Mouse (Mus musculus) left cerebral cortex, postnatal 25 days (tissue): ENCODE measurements around the gene Acin1. TPM values are rescaled to one million over a fixed set of nuclear protein-coding genes. Genes with fewer than 3 reads are reported as not detected.

Source experiments
- DNase-seq, 2 experiments: peaks; one replicate each; pipeline ENCODE4 v3.0.0; 2022; ENCODE audit warnings: low spot score in 2 of 2, mixed read lengths in 1 of 2
- intact Hi-C: fragments of 180-260 bp; cut with DNase I; formaldehyde crosslinking; loops from one replicate; pipeline ENCODE4 v1.15.1; 2025
- total RNA-seq, 2 experiments: library from RNA; stranded (reverse); gene quantifications; 2 replicates each; pipeline ENCODE4 v1.2.3; 2021

Acin1 gene
- total RNA-seq, 2 experiments from 2014 or later = 180 to 192 TPM

- intact Hi-C loops = no loop called here
- DNase-seq = no peak
Measured at GRCm38 (mm10) chr14:54703207-54703606, 16.5 kb upstream of the Acin1 start.

GRCm38 (mm10) chr14:54701298-54701697 is 14.6 kb upstream of the Acin1 start:
- intact Hi-C loops = loop anchor here (1.0 to 2.0 kb wide), 2 partner anchors 38 to 50 kb away; no protein-coding TSS in a partner anchor
- DNase-seq = peak; percentile 45 to 58

- no peak for DNase-seq
- intact Hi-C loops = no loop called here
Measured at GRCm38 (mm10) chr14:54699586-54699985, 12.9 kb upstream of the Acin1 start.

- no peak for DNase-seq
- intact Hi-C loops = no loop called here
Measured at GRCm38 (mm10) chr14:54698733-54699132, 12.0 kb upstream of the Acin1 start, which contains the start of gene Gm29776. Gene Gm29776 (minus strand): TSS chr14:54698833.

- intact Hi-C loops = no loop called here
Measured at GRCm38 (mm10) chr14:54696752-54697151, 10.0 kb upstream of the Acin1 start.

GRCm38 (mm10) chr14:54695042-54695441 is 8.3 kb upstream of the Acin1 start:
- no peak for DNase-seq
- intact Hi-C loops = no loop called here

More at GRCm38 (mm10) chr14:54696752-54697151, 10.0 kb upstream of the Acin1 start:
- no peak for DNase-seq

- intact Hi-C loops = no loop called here
- no peak for DNase-seq
Measured at GRCm38 (mm10) chr14:54687251-54687650, 520 bp upstream of the Acin1 start.

- peak in 1 of 2 experiments; percentile 86 for DNase-seq
- intact Hi-C loops = no loop called here
Measured at GRCm38 (mm10) chr14:54686063-54686521, 639 bp downstream of the Acin1 start, which contains the start of gene 1700123O20Rik. Gene 1700123O20Rik (plus strand): TSS chr14:54686216.

GRCm38 (mm10) chr14:54685471-54685870 is 1.3 kb downstream of the Acin1 start:
- intact Hi-C loops = no loop called here
- no peak for DNase-seq

GRCm38 (mm10) chr14:54682396-54682795 is 4.3 kb downstream of the Acin1 start:
- intact Hi-C loops = no loop called here

GRCm38 (mm10) chr14:54678657-54679304 is 8.0 kb downstream of the Acin1 start:
- no peak for DNase-seq
- intact Hi-C loops = no loop called here

More at GRCm38 (mm10) chr14:54682396-54682795, 4.3 kb downstream of the Acin1 start:
- no peak for DNase-seq

- intact Hi-C loops = no loop called here
- DNase-seq = no peak
Measured at GRCm38 (mm10) chr14:54676290-54676689, 10.4 kb downstream of the Acin1 start.

GRCm38 (mm10) chr14:54674317-54674716 is 12.4 kb downstream of the Acin1 start:
- intact Hi-C loops = no loop called here
- no peak for DNase-seq

GRCm38 (mm10) chr14:54669381-54669780 is 17.4 kb downstream of the Acin1 start:
- DNase-seq = peak in 1 of 2 experiments; percentile 54
- intact Hi-C loops = no loop called here

GRCm38 (mm10) chr14:54664477-54665222 is 22.1 kb downstream of the Acin1 start:
- DNase-seq = peak; percentile 45 to 92
- intact Hi-C loops = no loop called here

- peak in 1 of 2 experiments; percentile 43 for DNase-seq
- intact Hi-C loops = no loop called here
Measured at GRCm38 (mm10) chr14:54660009-54660408, 26.7 kb downstream of the Acin1 start.

- peak; percentile 82 to 91 for DNase-seq
- intact Hi-C loops = no loop called here
Measured at GRCm38 (mm10) chr14:54653496-54653895, 33.2 kb downstream of the Acin1 start.

- DNase-seq = no peak
- intact Hi-C loops = no loop called here
Measured at GRCm38 (mm10) chr14:54652787-54653186, 33.9 kb downstream of the Acin1 start.

- no peak for DNase-seq
- intact Hi-C loops = loop anchor here (1.0 kb wide), 1 partner anchor 50 kb away; no protein-coding TSS in a partner anchor
Measured at GRCm38 (mm10) chr14:54651556-54651955, 35.2 kb downstream of the Acin1 start.

- peak; percentile 81 to 92 for DNase-seq
- intact Hi-C loops = loop anchor here (1.0 kb wide), 1 partner anchor 50 kb away; no protein-coding TSS in a partner anchor
Measured at GRCm38 (mm10) chr14:54650621-54651454, 35.9 kb downstream of the Acin1 start.
